Mouse (Mus musculus): ENCODE data around the gene Cdkl2. TPM values are rescaled to one million over a fixed set of nuclear protein-coding genes. Genes with fewer than 3 reads are reported as not detected.
A peak's percentile ranks its signal among the peaks of the same experiment; 100 is the strongest.

Gene Cdkl2
- polyA plus RNA-seq, 1 experiment from 2014 or later: 4.0 TPM

- TF ChIP-seq EP300 (optimal IDR thresholded peaks at IDR 0.05) (no peak), CTCF (IDR thresholded peaks at IDR 0.05; ENCODE audit: low read depth) (no peak; the same call in 1 of the 2 replicates)
- no peaks in the 10 kb centered on the region for H3K9me3 ChIP-seq (ENCODE audit: control insufficient read depth, low read length)
- H3K27me3 ChIP-seq (ENCODE audit: control insufficient read depth, insufficient read depth, low read length): no peaks in the 10 kb centered on the region
- H3K4me1 ChIP-seq (replicated peaks; ENCODE audit: control insufficient read depth, insufficient read depth): no peaks in the 10 kb centered on the region
- peak; percentile 82 for DNase-seq (ENCODE audit: low spot score)
- peak overlapping the region; percentile 97 for H3K9ac ChIP-seq (ENCODE audit: low read length)
- peak overlapping the region; percentile 74 for H3K4me2 ChIP-seq (replicated peaks; ENCODE audit: low read depth)
- ATAC-seq (ENCODE audit: low FRiP score, low TSS enrichment): peak; percentile 34; the same call in 1 of the 2 replicates
- peak overlapping the region; percentile 99 for H3K27ac ChIP-seq (replicated peaks)
- WGBS: under 1% methylated on average over 53 of the region's 55 CpGs
- H3K36me3 ChIP-seq (ENCODE audit: control insufficient read depth, insufficient read depth, low read length): no peaks in the 10 kb centered on the region
- peak overlapping the region; percentile 96 for H3K4me3 ChIP-seq (ENCODE audit: low read depth, low read length)
These were observed 39.2 kb upstream of the Cdkl2 start for GRCm38 (mm10) chr5:92082821-92083401.

GRCm38 (mm10) chr5:92081326-92081725 is 37.6 kb upstream of the Cdkl2 start:
- Histone ChIP-seq H3K4me2 (replicated peaks; ENCODE audit: low read depth) (peak overlapping the region; percentile 74), H3K4me1 (replicated peaks; ENCODE audit: control insufficient read depth, insufficient read depth) (no peaks in the 10 kb centered on the region), H3K36me3 (ENCODE audit: control insufficient read depth, insufficient read depth, low read length) (no peaks in the 10 kb centered on the region), H3K27ac (replicated peaks) (no peak overlapping the region), H3K27me3 (ENCODE audit: control insufficient read depth, insufficient read depth, low read length) (no peaks in the 10 kb centered on the region), H3K9ac (ENCODE audit: low read length) (no peak overlapping the region), H3K9me3 (ENCODE audit: control insufficient read depth, low read length) (no peaks in the 10 kb centered on the region), H3K4me3 (ENCODE audit: low read depth, low read length) (no peak overlapping the region; the same call in 1 of the 2 replicates)
- ATAC-seq (ENCODE audit: low FRiP score, low TSS enrichment): no peak
- 40% methylated on average over 3 of the region's 3 CpGs for WGBS
- TF ChIP-seq CTCF (IDR thresholded peaks at IDR 0.05; ENCODE audit: low read depth): no peak
- no peak for TF ChIP-seq EP300 (optimal IDR thresholded peaks at IDR 0.05)
- DNase-seq (ENCODE audit: low spot score): no peak

GRCm38 (mm10) chr5:92080400-92080799 is 36.7 kb upstream of the Cdkl2 start:
- ATAC-seq (ENCODE audit: low FRiP score, low TSS enrichment) (no peak), DNase-seq (ENCODE audit: low spot score) (no peak)
- TF ChIP-seq CTCF (IDR thresholded peaks at IDR 0.05; ENCODE audit: low read depth) (no peak), EP300 (optimal IDR thresholded peaks at IDR 0.05) (no peak)
- H3K9ac ChIP-seq (ENCODE audit: low read length): no peak overlapping the region
- 52% methylated on average over 1 of the region's 1 CpGs for WGBS
- H3K36me3 ChIP-seq (ENCODE audit: control insufficient read depth, insufficient read depth, low read length): no peaks in the 10 kb centered on the region
- H3K27ac ChIP-seq (replicated peaks): no peak overlapping the region
- H3K9me3 ChIP-seq (ENCODE audit: control insufficient read depth, low read length): no peaks in the 10 kb centered on the region
- H3K4me3 ChIP-seq (ENCODE audit: low read depth, low read length): no peak overlapping the region
- no peak overlapping the region for H3K4me2 ChIP-seq (replicated peaks; ENCODE audit: low read depth)
- no peaks in the 10 kb centered on the region for H3K27me3 ChIP-seq (ENCODE audit: control insufficient read depth, insufficient read depth, low read length)
- H3K4me1 ChIP-seq (replicated peaks; ENCODE audit: control insufficient read depth, insufficient read depth): no peaks in the 10 kb centered on the region

DNA sequence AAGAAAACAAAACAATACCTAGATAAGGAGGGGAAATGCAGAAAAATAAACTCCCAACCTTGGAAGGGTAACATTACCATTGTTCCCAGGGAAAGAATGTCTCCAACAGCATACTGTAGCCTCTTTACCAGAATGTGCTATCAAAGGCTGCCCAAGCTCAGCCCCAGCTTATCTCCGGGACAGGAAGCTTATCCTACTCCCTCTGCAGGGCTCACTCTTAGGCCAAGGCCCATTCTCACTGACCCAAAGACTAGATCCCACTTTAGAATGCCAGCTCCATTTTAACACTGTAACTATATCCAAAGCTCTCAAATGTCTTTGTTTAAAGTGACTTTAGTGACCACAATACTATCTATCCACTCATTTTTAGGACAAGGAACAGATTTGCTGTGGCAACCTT is 35.6 kb upstream of the Cdkl2 start:
- Histone ChIP-seq H3K4me2 (replicated peaks; ENCODE audit: low read depth) (no peak overlapping the region), H3K9me3 (ENCODE audit: control insufficient read depth, low read length) (no peaks in the 10 kb centered on the region), H3K4me1 (replicated peaks; ENCODE audit: control insufficient read depth, insufficient read depth) (no peaks in the 10 kb centered on the region), H3K27ac (replicated peaks) (no peak overlapping the region), H3K36me3 (ENCODE audit: control insufficient read depth, insufficient read depth, low read length) (no peaks in the 10 kb centered on the region), H3K4me3 (ENCODE audit: low read depth, low read length) (no peak overlapping the region), H3K27me3 (ENCODE audit: control insufficient read depth, insufficient read depth, low read length) (no peaks in the 10 kb centered on the region), H3K9ac (ENCODE audit: low read length) (no peak overlapping the region)
- WGBS: 50% methylated on average over 1 of the region's 1 CpGs
- no peak for TF ChIP-seq CTCF (IDR thresholded peaks at IDR 0.05; ENCODE audit: low read depth)
- TF ChIP-seq EP300 (optimal IDR thresholded peaks at IDR 0.05): no peak
- ATAC-seq (ENCODE audit: low FRiP score, low TSS enrichment) (no peak), DNase-seq (ENCODE audit: low spot score) (no peak)

DNA sequence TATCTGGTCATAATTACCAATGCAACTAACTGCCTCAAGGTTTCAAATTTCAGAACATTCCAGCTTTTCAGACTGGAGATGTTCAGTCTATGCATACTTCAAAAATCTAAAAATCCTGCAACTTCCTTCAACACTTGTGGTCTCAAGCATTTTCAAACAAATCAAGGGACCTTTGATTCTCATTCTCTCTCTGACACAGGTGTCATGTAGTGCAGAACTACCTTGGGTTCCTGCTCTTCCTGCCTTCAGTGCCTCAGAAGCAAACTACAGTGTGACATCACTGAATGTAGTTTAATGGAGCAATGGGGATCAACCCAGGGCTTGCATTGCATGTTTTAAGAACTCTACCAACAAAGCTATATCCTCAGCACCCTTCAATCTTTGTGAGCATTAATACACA is 35.1 kb upstream of the Cdkl2 start:
- Histone ChIP-seq H3K9ac (ENCODE audit: low read length) (no peak overlapping the region), H3K27me3 (ENCODE audit: control insufficient read depth, insufficient read depth, low read length) (no peaks in the 10 kb centered on the region), H3K27ac (replicated peaks) (no peak overlapping the region), H3K4me2 (replicated peaks; ENCODE audit: low read depth) (no peak overlapping the region), H3K9me3 (ENCODE audit: control insufficient read depth, low read length) (no peaks in the 10 kb centered on the region), H3K36me3 (ENCODE audit: control insufficient read depth, insufficient read depth, low read length) (no peaks in the 10 kb centered on the region), H3K4me1 (replicated peaks; ENCODE audit: control insufficient read depth, insufficient read depth) (no peaks in the 10 kb centered on the region), H3K4me3 (ENCODE audit: low read depth, low read length) (no peak overlapping the region)
- TF ChIP-seq EP300 (optimal IDR thresholded peaks at IDR 0.05) (no peak), CTCF (IDR thresholded peaks at IDR 0.05; ENCODE audit: low read depth) (no peak)
- DNase-seq (ENCODE audit: low spot score): no peak
- ATAC-seq (ENCODE audit: low FRiP score, low TSS enrichment): no peak

GRCm38 (mm10) chr5:92076273-92076672 is 32.6 kb upstream of the Cdkl2 start:
- H3K27ac ChIP-seq (replicated peaks): no peak overlapping the region
- no peaks in the 10 kb centered on the region for H3K36me3 ChIP-seq (ENCODE audit: control insufficient read depth, insufficient read depth, low read length)
- no peak for TF ChIP-seq EP300 (optimal IDR thresholded peaks at IDR 0.05)
- peak; percentile 34 for TF ChIP-seq CTCF (IDR thresholded peaks at IDR 0.05; ENCODE audit: low read depth)
- DNase-seq (ENCODE audit: low spot score) (no peak), ATAC-seq (ENCODE audit: low FRiP score, low TSS enrichment) (no peak)
- no peaks in the 10 kb centered on the region for H3K4me1 ChIP-seq (replicated peaks; ENCODE audit: control insufficient read depth, insufficient read depth)
- WGBS: 81% methylated on average over 1 of the region's 1 CpGs
- H3K9me3 ChIP-seq (ENCODE audit: control insufficient read depth, low read length): no peaks in the 10 kb centered on the region
- no peaks in the 10 kb centered on the region for H3K27me3 ChIP-seq (ENCODE audit: control insufficient read depth, insufficient read depth, low read length)
- H3K4me2 ChIP-seq (replicated peaks; ENCODE audit: low read depth): no peak overlapping the region
- no peak overlapping the region for H3K9ac ChIP-seq (ENCODE audit: low read length)
- H3K4me3 ChIP-seq (ENCODE audit: low read depth, low read length): no peak overlapping the region
